ENCODE assay signal across 35 mouse cellular contexts in genomic region chr5:53663665-53664064, GRCm38 (mm10). TPM values are rescaled to one million over a fixed set of nuclear protein-coding genes. Genes with fewer than 3 reads are reported as not detected.
"Had no signal": no experiment of that assay in that cellular context is flagged by ENCODE, and none has a peak within 500 bp of the region (broad histone marks: within the 10 kb centered on the region; RNA-seq: fewer than 3 reads in every experiment).

No protein-coding gene starts in this region.

- H3K4me2 ChIP-seq: heart, embryonic 11.5 days; heart, embryonic 12.5 days; heart, embryonic 13.5 days; heart, embryonic 15.5 days; hindbrain, embryonic 12.5 days; hindbrain, embryonic 13.5 days; hindbrain, embryonic 14.5 days; hindbrain, embryonic 15.5 days; intestine, embryonic 15.5 days; kidney, embryonic 15.5 days had no signal

- H3K36me3 ChIP-seq: heart, embryonic 10.5 days; heart, embryonic 12.5 days; heart, embryonic 13.5 days; heart, embryonic 15.5 days; hindbrain, embryonic 10.5 days; hindbrain, embryonic 12.5 days; hindbrain, embryonic 13.5 days; hindbrain, embryonic 15.5 days; intestine, embryonic 15.5 days; kidney, embryonic 15.5 days had no signal

- H3K4me1 ChIP-seq: heart, embryonic 10.5 days; heart, embryonic 12.5 days; hindbrain, embryonic 12.5 days; hindbrain, embryonic 13.5 days; hindbrain, embryonic 15.5 days; intestine, embryonic 15.5 days had no signal

- H3K27ac ChIP-seq: heart, embryonic 10.5 days; heart, embryonic 13.5 days; heart, embryonic 15.5 days; hindbrain, embryonic 10.5 days; hindbrain, embryonic 12.5 days; hindbrain, embryonic 13.5 days; hindbrain, embryonic 14.5 days; hindbrain, embryonic 15.5 days; hindbrain, postnatal 0 days; intestine, embryonic 15.5 days; kidney, embryonic 15.5 days; kidney, postnatal 0 days; layer of hippocampus, adult 2 months; left cerebral cortex, adult 2 months had no signal

- DNase-seq: heart, postnatal 10 days; heart, postnatal 14 days; heart, postnatal 36 days; heart, postnatal 4 days; kidney, adult 11 months; kidney, adult 18-20 months; kidney, adult 2 months; kidney, adult 8-10 months; kidney, adult 9 months; kidney, postnatal 10 days; kidney, postnatal 14 days; kidney, postnatal 25 days; kidney, postnatal 36 days; kidney, postnatal 4 days; layer of hippocampus, adult 9-11 months; layer of hippocampus, postnatal 36 days had no signal

- H3K27me3 ChIP-seq: heart, embryonic 12.5 days; heart, embryonic 13.5 days; heart, embryonic 15.5 days; hindbrain, embryonic 12.5 days; hindbrain, embryonic 13.5 days; hindbrain, embryonic 15.5 days; intestine, embryonic 15.5 days; kidney, embryonic 15.5 days had no signal

- H3K4me3 ChIP-seq: heart, embryonic 10.5 days; heart, embryonic 12.5 days; heart, embryonic 13.5 days; heart, embryonic 15.5 days; hindbrain, embryonic 10.5 days; hindbrain, embryonic 12.5 days; hindbrain, embryonic 13.5 days; hindbrain, embryonic 15.5 days; intestine, embryonic 15.5 days; kidney, embryonic 15.5 days; layer of hippocampus, adult 2 months; left cerebral cortex, adult 2 months had no signal

- H3K9me3 ChIP-seq: heart, embryonic 10.5 days; heart, embryonic 12.5 days; heart, embryonic 13.5 days; heart, embryonic 15.5 days; hindbrain, embryonic 10.5 days; hindbrain, embryonic 12.5 days; hindbrain, embryonic 13.5 days; hindbrain, embryonic 15.5 days; intestine, embryonic 15.5 days; kidney, embryonic 15.5 days had no signal

- H3K9ac ChIP-seq: heart, embryonic 12.5 days; heart, embryonic 13.5 days; heart, embryonic 15.5 days; hindbrain, embryonic 12.5 days; hindbrain, embryonic 13.5 days; hindbrain, embryonic 14.5 days; hindbrain, embryonic 15.5 days; intestine, embryonic 15.5 days; kidney, embryonic 15.5 days had no signal

- ATAC-seq: hindbrain, embryonic 16.5 days; hindbrain, postnatal 0 days; inflammation-experienced regulatory T-cells, adult 6 months; intestine, embryonic 15.5 days; intestine, postnatal 0 days had no signal

RNA-seq across cellular contexts. Expression of gene Cckar, which starts 43.8 kb away (rescaled TPM):
- polyA plus RNA-seq: inflammation-experienced regulatory T-cells, adult 6 months had no signal
